Mouse (Mus musculus): ENCODE data around the gene Ugt1a10. TPM values are rescaled to one million over a fixed set of nuclear protein-coding genes. Genes with fewer than 3 reads are reported as not detected.

The Ugt1a10 gene
- total RNA-seq, 2 experiments from 2014 or later, result not detected

DNA sequence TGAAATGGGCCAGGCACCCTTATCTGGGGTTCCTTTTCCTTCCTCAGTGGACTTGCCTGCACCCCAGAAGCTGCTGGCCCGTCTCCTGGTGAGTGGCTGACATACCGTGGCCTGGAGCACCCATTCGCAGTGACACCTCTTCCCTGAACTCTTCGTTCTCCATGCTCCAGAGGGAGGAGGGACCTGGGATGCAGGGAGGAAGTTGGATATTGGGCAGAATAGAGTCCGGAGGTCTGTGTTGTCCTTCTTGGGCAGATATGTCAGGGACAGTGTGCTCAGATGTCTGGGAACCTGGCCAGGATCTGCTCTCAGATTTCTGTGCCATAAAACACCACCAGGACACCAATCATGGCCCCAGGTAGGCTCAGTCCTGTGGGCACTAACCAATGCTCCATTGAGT is 184.9 kb downstream of the Ugt1a10 start:
- intact Hi-C loops (cut with DNase I), result no loop called here
- DNase-seq (ENCODE audit: low spot score in 2 of 2), result no peak

DNA sequence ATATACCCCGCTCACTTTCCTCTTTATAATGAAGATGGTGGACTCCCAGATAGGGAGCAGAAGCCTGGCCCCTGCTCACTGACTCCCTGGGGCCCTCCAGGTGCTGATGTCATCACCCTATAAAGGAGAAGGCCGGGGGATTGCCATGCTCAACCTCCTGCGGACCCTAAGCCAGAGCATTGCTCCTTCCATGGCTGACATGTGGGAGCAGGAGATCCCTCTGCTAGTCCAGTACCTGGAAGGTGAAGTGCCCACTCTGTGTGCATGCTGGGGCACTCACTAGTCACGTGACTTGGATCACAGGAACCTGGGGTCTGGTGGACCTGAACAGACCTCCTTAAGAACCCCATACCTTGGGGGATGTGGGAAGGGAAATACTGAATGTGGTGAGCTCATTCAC is 185.4 kb downstream of the Ugt1a10 start:
- intact Hi-C loops (cut with DNase I), result no loop called here
- DNase-seq (ENCODE audit: low spot score in 2 of 2), result no peak

DNA sequence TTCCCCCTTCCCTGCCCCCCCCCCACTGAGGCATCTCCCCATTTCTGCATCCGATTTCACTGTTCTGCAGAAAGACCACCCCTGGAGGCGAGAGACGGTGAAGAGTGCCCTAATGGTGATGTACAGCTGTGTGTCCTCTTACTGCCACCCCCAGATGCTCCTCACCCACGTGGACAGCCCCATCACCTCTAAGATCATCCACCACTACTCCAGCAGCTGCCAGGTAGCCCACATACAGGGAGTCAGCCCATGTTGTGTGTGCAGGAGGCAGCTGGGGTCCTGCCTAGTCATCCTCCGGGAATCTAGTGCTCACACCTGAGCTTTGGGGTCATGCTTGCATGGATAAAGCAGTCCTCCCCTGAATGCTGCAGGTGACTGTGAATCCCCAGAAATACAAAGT is 188.7 kb downstream of the Ugt1a10 start:
- DNase-seq (ENCODE audit: low spot score in 2 of 2), result no peak
- intact Hi-C loops (cut with DNase I), result no loop called here

DNA sequence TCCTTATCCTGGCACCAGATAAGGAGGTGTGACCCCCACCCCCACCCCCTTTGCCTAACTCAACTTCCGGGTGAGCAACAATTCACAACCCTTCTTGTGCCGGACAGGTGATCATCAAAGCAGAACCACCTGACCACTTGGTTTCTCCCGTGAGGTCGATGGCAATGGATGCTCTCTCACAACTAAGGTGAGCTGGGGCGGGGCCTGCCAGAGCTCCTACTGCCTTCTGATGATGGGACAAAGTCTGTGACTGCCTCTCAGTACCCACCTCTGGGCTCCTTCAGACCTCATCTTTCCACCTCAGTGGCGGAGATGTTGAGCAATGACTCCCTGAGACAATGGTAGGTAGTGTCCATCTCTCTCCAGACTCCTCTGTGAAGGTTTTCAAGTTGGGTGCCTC is 190.7 kb downstream of the Ugt1a10 start:
- intact Hi-C loops (cut with DNase I), result loop anchor here (5.0 kb wide), 1 partner anchor 61 kb away; no protein-coding TSS in a partner anchor
- no peak for DNase-seq (ENCODE audit: low spot score in 2 of 2)

DNA sequence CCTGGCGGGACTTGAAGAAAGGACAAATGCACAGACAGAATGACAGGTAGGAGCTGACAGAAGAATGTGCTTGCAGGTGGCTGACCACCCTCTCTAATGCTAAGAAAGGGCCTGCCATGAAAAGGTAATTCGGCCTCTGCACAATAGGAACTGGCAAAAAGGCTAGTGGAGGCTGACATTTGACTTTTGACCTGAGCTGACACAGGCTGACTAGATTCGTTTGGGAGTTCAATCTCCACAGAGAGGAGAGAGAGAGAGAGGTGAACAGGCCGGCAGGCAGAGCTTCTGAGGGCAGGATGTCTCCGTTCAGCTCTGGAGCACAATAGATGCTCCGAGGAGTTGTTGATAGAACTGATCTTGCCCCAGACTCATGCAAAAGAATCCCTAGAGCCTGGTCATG is 191.2 kb downstream of the Ugt1a10 start:
- DNase-seq (ENCODE audit: low spot score in 2 of 2), result no peak
- intact Hi-C loops (cut with DNase I), result loop anchor here (5.0 kb wide), 1 partner anchor 61 kb away; no protein-coding TSS in a partner anchor

DNA sequence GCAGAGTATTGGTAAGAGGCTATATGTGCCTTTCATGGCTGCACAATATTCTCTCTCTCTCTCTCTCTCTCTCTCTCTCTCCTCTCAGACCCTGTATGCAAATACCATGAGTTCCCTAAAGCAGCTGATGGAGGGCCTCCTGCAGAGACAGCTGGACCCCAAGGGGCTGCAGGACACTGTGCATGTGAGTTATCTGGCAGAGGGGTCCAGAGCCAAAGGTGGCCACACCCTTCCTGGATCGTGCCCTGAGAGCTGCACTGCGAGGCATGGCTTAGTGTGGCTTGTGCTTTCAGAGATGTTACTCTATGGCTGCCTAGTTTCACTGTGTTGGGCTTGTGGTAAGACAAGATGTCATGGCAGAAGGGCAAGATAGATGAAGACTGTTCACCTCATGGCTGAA is 192.5 kb downstream of the Ugt1a10 start:
- no peak for DNase-seq (ENCODE audit: low spot score in 2 of 2)
- intact Hi-C loops (cut with DNase I), result loop anchor here (5.0 kb wide), 1 partner anchor 60 kb away; no protein-coding TSS in a partner anchor

DNA sequence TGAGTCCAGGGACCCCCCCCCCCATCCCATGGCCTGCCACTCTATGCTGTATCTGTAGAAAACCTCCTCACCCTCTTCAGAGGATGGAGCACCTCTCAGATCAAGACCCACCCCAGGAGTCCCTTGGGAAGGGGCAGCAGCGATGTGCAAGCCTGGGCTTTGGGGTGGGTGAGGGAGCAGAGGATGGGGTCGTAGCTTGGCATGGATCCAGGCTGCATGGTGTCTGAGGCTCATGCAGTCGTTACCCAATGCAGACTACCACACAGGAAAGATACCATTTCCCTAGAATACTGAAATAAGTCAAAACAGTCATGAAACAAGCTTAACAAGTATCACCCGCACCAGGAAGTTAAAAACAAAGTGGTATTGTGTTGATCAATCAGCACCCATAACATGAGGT is 193.5 kb downstream of the Ugt1a10 start:
- no peak for DNase-seq (ENCODE audit: low spot score in 2 of 2)
- intact Hi-C loops (cut with DNase I), result loop anchor here (5.0 kb wide), 1 partner anchor 59 kb away; no protein-coding TSS in a partner anchor

DNA sequence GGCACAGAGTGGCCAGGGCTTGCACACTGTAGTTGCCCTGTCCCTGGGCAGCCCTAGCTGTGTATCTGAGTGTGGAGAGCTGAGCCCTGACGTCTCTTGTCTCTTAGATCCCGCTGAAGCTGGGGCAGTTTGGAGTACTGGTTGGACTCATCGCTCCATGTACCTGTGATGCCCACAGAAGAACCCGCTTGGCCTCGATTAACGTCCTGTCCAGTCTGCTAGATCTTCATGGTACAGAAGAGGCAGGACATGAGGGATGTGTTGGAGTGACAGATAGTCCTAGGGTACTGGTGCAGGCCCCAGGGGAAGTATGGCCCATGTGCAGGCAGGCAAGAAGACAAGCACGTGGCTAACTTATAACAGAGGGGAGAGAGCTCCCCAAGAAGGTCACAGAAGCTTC is 194.4 kb downstream of the Ugt1a10 start:
- DNase-seq (ENCODE audit: low spot score in 2 of 2), result no peak

DNA sequence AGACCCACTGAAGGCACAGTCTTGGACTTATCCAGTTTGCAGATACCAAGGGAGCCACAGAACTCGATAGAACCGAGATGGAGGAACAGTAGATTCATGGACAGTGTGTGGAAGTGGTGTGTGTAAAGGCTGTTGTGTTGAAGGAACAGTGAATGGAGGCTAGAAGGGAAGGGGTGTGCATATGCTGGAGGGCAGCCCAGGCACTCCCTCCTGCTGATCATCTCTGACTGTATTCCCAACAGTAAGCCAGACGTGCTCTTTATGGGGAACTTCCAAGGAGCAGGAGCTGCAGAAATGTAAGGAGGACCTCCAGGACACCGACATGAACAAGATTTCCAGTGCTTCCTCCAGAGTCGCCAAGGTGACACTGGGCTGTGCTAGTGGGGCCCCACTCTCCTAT is 194.8 kb downstream of the Ugt1a10 start:
- no peak for DNase-seq (ENCODE audit: low spot score in 2 of 2)
- intact Hi-C loops (cut with DNase I), result no loop called here

More for the DNA sequence above, 194.4 kb downstream of the Ugt1a10 start:
- intact Hi-C loops (cut with DNase I), result loop anchor here (5.0 kb wide), 1 partner anchor 58 kb away; no protein-coding TSS in a partner anchor

DNA sequence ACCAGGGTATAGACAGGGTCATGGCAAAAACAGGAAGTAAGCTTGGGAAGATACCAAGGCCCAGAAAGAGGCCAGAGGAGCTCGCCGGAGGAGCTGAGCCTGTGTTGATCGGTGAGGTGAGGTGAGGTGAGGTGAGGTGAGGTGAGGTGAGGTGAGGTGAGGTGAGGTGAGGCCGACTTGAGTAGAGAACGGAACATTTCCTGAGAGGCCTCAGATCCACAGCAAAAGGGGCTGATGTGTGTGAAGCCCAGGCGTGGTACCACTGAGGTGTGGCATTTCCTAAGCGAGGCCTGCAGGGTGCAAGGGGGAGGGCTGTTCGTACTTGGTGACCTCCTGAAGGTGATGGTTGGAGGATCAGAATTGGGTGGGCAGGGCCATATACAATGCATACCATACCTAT is 197.9 kb downstream of the Ugt1a10 start:
- no peak for DNase-seq (ENCODE audit: low spot score in 2 of 2)
- intact Hi-C loops (cut with DNase I), result no loop called here

DNA sequence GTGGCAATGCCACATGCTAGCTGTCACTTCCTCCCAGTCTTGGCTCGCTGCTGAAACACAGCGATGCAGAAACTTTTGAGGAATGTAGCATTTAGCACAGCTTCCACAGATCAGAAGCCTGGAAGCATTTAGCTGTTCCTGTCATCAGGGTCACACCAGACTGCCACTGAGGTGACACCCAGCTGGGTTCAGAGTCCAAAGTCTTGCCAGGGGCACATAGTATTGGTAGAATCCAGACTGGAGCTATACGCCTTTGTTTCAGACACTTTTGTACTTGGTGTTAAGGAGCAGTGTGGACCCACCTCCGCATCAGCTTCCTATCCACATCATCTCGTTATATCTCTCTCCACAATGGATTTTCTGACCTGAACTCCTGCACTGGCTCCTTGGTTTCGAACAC is 198.4 kb downstream of the Ugt1a10 start:
- DNase-seq (ENCODE audit: low spot score in 2 of 2), result no peak
- intact Hi-C loops (cut with DNase I), result no loop called here

DNA sequence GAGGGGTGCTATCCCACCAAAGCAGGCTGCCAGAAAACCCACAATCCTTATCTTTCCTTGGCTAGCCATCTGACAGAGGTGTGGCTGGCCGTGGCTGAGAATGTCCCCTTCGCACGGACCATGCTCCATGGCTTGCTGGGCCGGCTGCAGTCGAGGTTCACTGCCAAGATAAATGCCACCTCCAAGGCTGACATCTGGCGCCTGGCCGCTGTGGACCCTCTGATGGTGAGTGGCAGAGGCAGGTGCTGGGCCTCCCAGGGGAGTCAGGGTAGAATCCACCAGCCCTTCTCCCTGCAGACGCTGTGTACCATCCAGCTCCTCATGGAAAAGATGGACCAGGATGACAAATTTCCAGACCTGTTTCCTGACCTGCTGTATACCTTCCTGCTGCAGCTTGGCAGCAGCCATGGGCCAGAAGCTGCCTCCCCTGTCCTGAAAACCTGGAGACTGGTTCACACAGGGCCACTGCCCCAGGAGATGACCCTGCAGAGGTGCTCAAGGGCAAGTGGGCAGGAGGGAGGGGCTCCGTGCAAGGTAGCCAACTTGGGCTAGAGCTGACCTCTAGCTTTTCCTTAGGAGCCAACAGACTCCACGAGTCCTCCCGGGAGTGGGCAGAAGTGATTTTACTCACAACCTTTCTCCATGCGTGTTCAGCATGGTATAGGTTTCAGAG is 199.7 kb downstream of the Ugt1a10 start:
- intact Hi-C loops (cut with DNase I), result no loop called here
- no peak for DNase-seq (ENCODE audit: low spot score in 2 of 2)

DNA sequence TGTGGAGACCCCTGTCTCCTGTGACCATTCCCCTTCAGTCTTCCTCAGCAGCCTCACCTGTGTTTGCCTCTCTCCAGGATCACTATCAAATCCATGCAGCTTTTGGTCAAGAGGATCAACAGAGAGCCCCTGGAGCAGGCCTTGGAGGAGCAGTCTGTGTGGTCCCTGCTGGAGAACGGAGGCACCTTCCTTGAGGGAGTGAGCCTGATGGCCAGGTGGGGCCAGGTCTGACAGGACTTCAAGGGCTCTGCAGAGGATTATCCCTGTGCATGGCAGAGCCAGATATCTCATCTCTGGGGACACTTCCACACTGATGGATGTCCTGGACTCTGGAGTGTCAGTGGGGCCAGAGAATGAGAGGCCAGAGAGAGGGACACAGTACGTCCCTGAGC is 200.3 kb downstream of the Ugt1a10 start:
- no peak for DNase-seq (ENCODE audit: low spot score in 2 of 2)
- intact Hi-C loops (cut with DNase I), result no loop called here

DNA sequence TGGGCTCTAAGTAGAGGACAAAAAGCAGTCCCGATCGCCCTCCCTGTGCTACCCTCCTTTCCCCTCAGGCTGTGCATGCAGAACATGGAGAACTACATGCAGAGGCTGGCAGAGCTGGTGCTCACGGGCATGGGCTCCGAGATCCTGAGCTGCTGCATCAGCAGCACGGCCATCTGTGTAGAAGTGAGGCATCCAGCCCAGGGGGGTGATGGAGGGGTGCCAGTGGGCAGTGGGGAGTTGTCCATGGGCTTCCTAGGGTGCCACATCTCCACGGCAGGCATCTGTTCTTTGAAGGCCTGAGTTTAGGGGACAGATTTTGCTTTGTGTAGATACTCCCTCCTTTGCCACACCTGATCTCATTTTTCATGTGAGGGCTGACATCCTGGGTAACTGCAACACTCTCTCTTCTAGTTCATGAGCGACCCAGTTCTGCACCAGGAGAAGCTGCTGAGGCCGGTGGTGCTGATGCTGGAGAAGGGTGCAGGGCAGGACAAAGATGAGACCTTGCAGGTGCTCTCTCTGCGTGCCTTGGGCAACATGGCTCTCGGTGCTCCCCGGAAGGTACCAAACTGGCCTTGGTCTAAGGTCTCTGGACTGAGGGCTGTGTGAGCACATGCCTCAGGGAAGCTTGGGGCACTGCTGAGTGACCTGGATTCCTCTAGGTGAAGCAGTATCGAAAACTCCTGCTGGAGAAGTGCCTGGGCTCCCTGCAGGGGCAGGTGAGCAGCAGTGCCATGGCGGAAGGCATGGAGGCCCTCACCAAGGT is 201.0 kb downstream of the Ugt1a10 start:
- intact Hi-C loops (cut with DNase I), result no loop called here
- DNase-seq (ENCODE audit: low spot score in 2 of 2), result no peak

DNA sequence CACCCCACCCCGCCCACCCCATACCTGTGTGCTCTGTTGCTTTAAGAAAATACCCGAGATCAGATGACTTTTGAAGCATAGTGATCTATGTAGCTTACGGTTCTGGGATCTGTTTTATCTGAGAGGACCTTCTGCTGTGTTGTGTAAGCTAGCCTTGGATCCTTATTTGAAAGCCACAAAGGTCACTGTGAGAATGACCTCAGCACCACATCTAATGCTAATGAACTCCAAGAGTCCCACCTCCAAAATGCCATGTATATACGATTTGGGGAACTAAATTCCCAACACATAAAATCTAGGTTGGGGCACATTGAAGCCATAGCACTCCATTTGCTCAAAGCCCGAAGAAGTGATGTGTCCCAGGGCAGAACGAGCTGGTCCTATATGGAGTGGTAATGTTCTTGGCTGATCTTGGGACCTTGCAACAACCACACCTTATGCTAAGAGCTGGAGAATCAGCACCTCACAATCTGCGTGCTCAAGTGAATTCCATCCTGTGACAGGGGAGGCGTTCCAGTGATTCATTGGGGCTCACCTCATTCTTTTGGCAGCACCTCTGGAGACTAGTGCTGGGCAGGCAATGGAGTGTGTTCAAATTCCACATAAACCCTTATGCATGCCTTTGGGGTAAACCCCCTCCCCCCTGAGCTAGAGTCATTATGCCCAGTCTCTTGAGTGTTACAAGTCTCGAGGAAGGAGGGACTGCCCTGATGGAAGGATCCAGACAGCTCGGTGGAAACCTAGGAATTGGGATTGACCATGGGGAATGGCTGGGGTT is 201.9 kb downstream of the Ugt1a10 start:
- intact Hi-C loops (cut with DNase I), result no loop called here
- no peak for DNase-seq (ENCODE audit: low spot score in 2 of 2)

DNA sequence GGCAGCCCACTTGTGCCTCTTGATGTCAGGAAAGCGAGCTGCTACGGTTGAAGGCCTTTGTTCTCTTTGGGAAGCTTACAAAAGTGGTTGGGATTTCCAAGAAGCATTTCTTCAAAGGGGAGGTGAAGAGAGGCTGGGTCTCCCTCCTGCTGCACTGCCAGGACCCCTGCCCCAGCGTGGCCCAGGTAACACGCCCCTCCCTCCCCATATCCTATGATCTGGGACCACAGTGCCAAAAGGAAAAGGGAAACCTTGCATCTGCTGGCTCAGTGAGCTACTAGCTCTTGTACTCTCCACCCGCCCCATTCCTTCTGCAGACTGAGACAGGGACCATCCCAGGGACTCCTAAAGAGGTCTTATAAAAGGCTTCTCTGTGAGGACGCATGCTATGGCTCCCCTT is 202.5 kb downstream of the Ugt1a10 start:
- intact Hi-C loops (cut with DNase I), result no loop called here
- DNase-seq (ENCODE audit: low spot score in 2 of 2), result no peak

DNA sequence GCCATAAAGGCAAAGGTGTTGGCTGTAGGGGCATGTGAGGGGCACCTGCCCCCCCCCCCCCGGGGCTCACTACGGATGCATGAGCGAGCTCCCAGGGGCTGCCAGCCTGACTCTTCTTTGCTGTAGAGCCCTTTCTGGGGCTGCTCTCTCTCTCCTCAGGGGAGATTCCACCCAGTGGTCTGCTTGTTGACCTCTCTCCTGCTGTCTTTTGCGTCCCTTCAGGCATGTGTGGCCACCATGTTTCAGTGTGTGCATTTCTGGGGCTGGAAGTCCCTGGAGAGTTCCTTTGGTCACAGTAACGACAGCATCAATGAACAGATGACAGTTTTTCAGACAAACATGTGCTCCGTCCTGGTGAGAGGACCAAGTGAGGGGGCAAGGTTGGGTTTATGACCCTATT is 203.2 kb downstream of the Ugt1a10 start:
- no peak for DNase-seq (ENCODE audit: low spot score in 2 of 2)
- intact Hi-C loops (cut with DNase I), result no loop called here

DNA sequence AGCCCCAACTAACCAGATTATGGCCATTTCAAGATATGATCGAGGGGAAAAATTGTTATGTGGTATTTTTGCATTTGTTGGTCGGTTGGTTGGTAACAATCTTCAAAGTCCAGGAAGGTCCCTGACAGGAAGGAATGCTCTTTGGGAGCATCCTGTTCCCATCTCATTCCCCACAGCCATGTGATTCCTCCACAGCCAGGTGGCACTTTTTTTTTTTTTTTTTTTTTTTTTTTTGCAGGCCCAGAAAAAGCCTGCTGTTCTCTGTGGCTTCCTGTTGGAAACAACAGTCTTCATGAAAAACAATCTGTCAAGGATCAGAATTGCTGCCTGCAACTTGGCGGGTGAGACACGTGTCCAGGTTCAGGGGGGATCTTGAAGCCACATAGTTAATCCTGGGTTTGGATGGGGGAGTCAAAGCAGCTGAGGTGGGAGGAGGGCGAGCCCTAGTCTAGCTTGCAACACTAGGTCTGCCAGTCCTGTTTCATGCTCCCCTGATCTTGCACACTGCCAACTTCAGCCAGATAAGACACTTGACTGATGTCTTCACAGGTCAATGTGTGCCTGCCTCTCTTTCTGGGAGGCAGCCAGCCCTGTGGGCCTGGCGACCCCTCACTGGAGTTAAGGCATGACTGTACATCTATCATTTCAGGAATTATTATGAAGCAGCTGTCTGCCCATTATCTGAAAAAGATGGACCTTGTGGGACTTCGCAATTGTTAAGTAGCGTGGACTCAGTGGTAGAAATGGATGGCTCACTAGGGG is 203.9 kb downstream of the Ugt1a10 start:
- no peak for DNase-seq (ENCODE audit: low spot score in 2 of 2)
- intact Hi-C loops (cut with DNase I), result no loop called here

DNA sequence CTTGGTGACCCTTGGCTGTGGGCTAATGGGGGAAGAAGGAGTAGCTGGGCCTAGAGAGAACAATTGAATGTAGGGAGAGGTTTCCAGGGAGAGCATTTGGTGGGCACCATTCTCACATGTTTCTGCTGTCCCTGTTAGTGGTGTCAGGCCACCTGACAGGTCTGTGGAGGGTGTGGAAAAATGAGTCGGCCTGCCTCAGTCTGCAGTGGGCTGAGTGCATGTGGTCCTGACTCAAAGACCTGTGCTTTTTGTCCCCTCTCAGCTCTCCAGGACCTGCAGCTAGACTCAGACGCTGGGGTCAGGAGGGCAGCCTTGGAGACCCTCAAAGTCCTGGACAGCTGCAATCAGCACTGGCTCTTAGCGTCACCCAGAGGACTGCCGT is 204.4 kb downstream of the Ugt1a10 start:
- intact Hi-C loops (cut with DNase I), result no loop called here
- no peak for DNase-seq (ENCODE audit: low spot score in 2 of 2)

DNA sequence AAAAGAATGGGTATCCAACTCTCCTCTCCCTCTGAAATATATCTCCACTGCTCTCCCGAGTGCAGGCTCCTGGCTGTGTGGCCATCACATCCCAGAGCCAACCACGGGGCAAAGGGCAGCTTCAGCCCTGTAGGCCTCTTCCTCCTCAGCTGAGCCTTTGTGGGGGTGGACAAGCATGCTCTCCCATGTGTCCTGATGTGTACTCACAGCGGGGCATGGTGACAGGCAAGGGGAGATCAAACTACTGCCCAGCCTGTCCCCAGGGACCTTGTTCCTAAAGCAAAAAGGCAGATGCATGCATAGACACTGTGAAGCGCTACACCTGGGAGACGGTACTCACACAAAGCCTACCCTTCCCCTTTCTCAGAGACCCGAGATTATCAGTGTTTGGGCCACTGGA is 204.9 kb downstream of the Ugt1a10 start:
- intact Hi-C loops (cut with DNase I), result no loop called here

More for the DNA sequence above, 204.9 kb downstream of the Ugt1a10 start:
- DNase-seq (ENCODE audit: low spot score in 2 of 2), result no peak

All from left cerebral cortex, postnatal 36 days (tissue).